Mouse (Mus musculus): ENCODE data around the gene Hsdl2. TPM values are rescaled to one million over a fixed set of nuclear protein-coding genes. Genes with fewer than 3 reads are reported as not detected.

The Hsdl2 gene
- 19.2 and 25.1 TPM in 2 replicates for polyA plus RNA-seq (2012; rRNA removed)

DNA sequence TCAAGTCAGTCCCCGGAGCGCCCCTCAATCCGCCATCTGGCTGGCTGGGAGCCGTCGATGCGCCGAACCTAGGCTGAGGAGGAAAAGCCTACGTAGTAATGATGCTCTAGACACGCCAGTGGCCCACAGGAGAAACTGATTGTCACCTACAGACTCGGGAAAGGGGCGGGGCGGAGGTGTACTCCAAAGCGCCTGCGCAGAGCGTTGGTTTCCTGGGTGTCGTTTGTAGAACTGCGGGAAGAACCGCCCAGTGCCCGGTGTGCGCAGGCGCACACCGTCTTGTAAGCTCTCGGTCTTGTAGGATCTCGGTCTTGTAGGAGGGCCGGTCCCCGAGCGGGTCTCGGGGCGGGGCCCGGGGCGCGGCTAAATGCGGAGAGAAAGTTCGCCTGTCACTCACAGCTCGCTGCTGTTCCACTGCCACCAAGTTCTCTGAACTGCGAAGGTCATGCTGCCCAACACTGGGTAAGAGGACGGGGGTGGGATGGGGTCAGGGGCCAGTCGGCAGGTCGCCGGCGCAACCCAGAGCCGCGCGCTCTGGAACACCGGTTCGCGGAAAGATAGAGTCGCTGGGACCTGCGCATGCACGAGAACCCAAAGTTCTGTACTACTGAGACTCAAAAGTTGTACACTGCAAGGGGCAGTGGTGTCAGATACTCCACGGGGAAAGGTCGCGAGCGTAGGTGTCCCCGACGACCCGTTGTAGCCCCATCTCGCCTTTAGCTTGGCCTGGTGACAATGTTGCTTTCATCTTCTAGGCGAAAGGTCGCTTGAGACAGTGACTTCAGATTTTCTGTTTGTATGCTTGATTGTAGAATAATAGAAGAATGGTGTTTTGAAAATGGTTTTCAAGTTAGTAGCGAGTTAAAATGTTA is at the start of gene Hsdl2:
Gene Hsdl2 (plus strand): TSS at position 250 of the 872 bp plus-strand sequence.

DNA sequence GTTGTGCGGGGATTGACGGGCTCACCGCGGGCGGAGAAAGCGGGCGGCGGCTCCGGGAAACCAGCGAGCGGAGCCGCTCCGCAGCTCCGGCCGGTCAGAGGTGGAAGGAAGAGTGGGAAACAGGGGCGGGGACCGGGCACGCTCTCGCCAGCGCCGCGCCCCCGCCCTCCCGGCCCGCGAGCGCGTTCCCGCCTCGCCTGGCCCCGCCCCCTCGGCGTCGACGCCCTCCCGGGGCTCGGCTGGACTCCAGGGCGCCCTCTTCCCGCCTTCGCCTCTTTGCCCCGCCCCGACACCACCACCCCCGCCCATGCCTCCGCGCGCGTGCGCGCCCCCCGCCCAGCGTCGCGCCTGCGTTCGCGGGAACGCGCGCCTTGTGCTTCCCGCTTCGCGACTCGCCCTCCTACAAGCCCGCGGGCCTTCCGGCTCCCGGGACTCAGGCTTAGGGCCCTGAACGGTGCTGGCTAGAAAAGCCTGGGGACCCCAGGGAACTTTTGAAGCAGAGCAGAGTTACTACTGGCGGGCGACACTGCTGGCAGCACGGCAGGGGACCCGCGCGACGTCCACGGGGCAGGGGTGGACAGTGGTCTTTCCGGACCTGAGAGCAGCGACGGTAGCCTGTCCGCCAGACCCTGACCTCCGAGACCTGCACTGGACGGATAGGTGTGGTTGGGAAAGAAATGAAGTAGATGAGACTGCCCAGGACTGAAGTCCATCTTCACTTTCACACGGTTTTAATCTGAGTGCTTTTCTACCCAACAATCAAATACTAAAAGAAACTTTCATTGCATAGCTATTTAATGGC is 32.0 kb upstream of the Hsdl2 start, which contains the start of gene Ptbp3:
Gene Ptbp3 (minus strand): TSS at position 190 of the 802 bp plus-strand sequence.

GRCm38 (mm10) chr4:59625998-59626910 is 44.9 kb downstream of the Hsdl2 start, which contains the start of gene E130308A19Rik:
Gene E130308A19Rik (plus strand): TSS chr4:59626211.

Other genes starting within 250 kb of the Hsdl2 start
- 5.5 TPM in 2 replicates for gene Susd1, start 142.9 kb upstream of the Hsdl2 start, polyA plus RNA-seq (2012; rRNA removed)
- gene Ptbp3, start 32.2 kb upstream of the Hsdl2 start, polyA plus RNA-seq (2012; rRNA removed) = 10.3 and 11.0 TPM in 2 replicates
- 12.0 and 14.4 TPM in 2 replicates for gene E130308A19Rik, start 44.6 kb downstream of the Hsdl2 start, polyA plus RNA-seq (2012; rRNA removed)
- 27.4 and 28.7 TPM in 2 replicates for gene Inip, start 220.0 kb downstream of the Hsdl2 start, polyA plus RNA-seq (2012; rRNA removed)
- 12.8 and 13.5 TPM in 2 replicates for gene Snx30, start 224.3 kb downstream of the Hsdl2 start, polyA plus RNA-seq (2012; rRNA removed)